Mouse (Mus musculus): ENCODE measurements around the gene Faah.

- 0 out of 2 replicates have a peak, but pooled peaks have one; percentile 3 for TF ChIP-seq POLR2A (IDR thresholded peaks at IDR 0.05; ENCODE audit: borderline replicate concordance, extremely low read depth, insufficient read depth, insufficient read length, poor library complexity, severe bottlenecking)
- no peak for TF ChIP-seq CTCF (IDR thresholded peaks at IDR 0.05; ENCODE audit: borderline replicate concordance, extremely low read depth, insufficient read depth, insufficient read length)
Measured at GRCm38 (mm10) chr4:116017902-116018746, at the start of gene Faah.
